Mouse (Mus musculus) monocyte, adult 5-6 weeks (primary cell): ENCODE results near the gene Atp6v1e1. TPM values are rescaled to one million over a fixed set of nuclear protein-coding genes. Genes with fewer than 3 reads are reported as not detected.
"Not testable (repeated sequence)": the region's sequence is repeated elsewhere in the genome, so short reads cannot be mapped to it uniquely, and the experiment has no call there.

Experiments
- ATAC-seq: fragments of 153-309, 156-312 bp; replicated peaks from 2 replicates; pipeline ENCODE4 v1.8.0; 2017; ENCODE audit warnings: mild to moderate bottlenecking; ENCODE audit not compliant: low TSS enrichment, insufficient number of reproducible peaks, severe bottlenecking, poor library complexity, low FRiP score
- total RNA-seq: library from RNA; stranded (forward); fragments of 200-1000, 200-491, 200-594 nt; gene quantifications from 3 replicates; pipeline ENCODE4 v1.2.3, GENCODE M21; 2017

The Atp6v1e1 gene
- total RNA-seq: 188 to 275 TPM (median 228 TPM) in 3 replicates

GRCm38 (mm10) chr6:120822307-120822928 is at the start of gene Atp6v1e1:
Atp6v1e1 (minus strand) TSS chr6:120822793.
- ATAC-seq: peak; percentile 95

- no peak for ATAC-seq
These were observed 48.7 kb upstream of the Atp6v1e1 start for GRCm38 (mm10) chr6:120871286-120871685.

GRCm38 (mm10) chr6:120868824-120869223 is 46.2 kb upstream of the Atp6v1e1 start:
- no peak for ATAC-seq

- ATAC-seq: no peak
These were observed 43.6 kb upstream of the Atp6v1e1 start for GRCm38 (mm10) chr6:120866051-120866814.

GRCm38 (mm10) chr6:120860079-120860478 is 37.5 kb upstream of the Atp6v1e1 start:
- no peak for ATAC-seq

- no peak for ATAC-seq
These were observed 35.7 kb upstream of the Atp6v1e1 start for GRCm38 (mm10) chr6:120858217-120858711.

GRCm38 (mm10) chr6:120854413-120854812 is 31.8 kb upstream of the Atp6v1e1 start:
- ATAC-seq: no peak

GRCm38 (mm10) chr6:120850720-120851119 is 28.1 kb upstream of the Atp6v1e1 start:
- ATAC-seq: not testable (repeated sequence)

- ATAC-seq: no peak
These were observed 19.2 kb upstream of the Atp6v1e1 start for GRCm38 (mm10) chr6:120841754-120842153.

- ATAC-seq: no peak
These were observed 17.7 kb upstream of the Atp6v1e1 start for GRCm38 (mm10) chr6:120840258-120840657.

- ATAC-seq: no peak
These were observed 14.5 kb upstream of the Atp6v1e1 start for GRCm38 (mm10) chr6:120837152-120837530.

- ATAC-seq: 0 out of 2 replicates have a peak, but pooled peaks have one; percentile 3
These were observed 14.0 kb upstream of the Atp6v1e1 start for GRCm38 (mm10) chr6:120836389-120837151.

- ATAC-seq: peak; percentile 87
These were observed 13.1 kb upstream of the Atp6v1e1 start, which contains the start of gene Bcl2l13 for GRCm38 (mm10) chr6:120835474-120836374. Bcl2l13 (plus strand) TSS chr6:120836212.

- no peak for ATAC-seq
These were observed 12.3 kb upstream of the Atp6v1e1 start for GRCm38 (mm10) chr6:120834766-120835321.

- no peak for ATAC-seq
These were observed 9.5 kb upstream of the Atp6v1e1 start for GRCm38 (mm10) chr6:120832097-120832496.

GRCm38 (mm10) chr6:120830866-120831608 is 8.4 kb upstream of the Atp6v1e1 start:
- no peak for ATAC-seq

- no peak for ATAC-seq
These were observed 7.5 kb upstream of the Atp6v1e1 start for GRCm38 (mm10) chr6:120830056-120830455.
